Comparison of ENCODE assay signal across 9 mouse cellular contexts in genomic region chr5:64739311-64740261, GRCm38 (mm10).
DNase-seq lines count a peak whose midpoint lies in the region; ATAC-seq and TF ChIP-seq lines count a peak whose summit lies in the region.
"Had no signal": no experiment of that assay in that cellular context is flagged by ENCODE, and none has a peak within 500 bp of the region (broad histone marks: within the 10 kb centered on the region; RNA-seq: fewer than 3 reads in every experiment).

No protein-coding gene starts in this region.

- no peak overlapping the region for H3K27ac ChIP-seq in neural tube, embryonic 15.5 days (replicated peaks)
- no peak overlapping the region for H3K27ac ChIP-seq in hindbrain, embryonic 14.5 days
- no peak overlapping the region for H3K27ac ChIP-seq in cerebellum, adult 2 months (ENCODE audit: insufficient read depth, low read length)

- peak; percentile 65 for DNase-seq in neural tube, embryonic 10.5 days (ENCODE audit: extremely low spot score, low spot score)
- DNase-seq in hindbrain, embryonic 14.5 days (ENCODE audit: low spot score) = no peak
- DNase-seq in lung, postnatal 10 days = peak; percentile 48
- DNase-seq in ovary, postnatal 36 days (ENCODE audit: low spot score) = no peak
- no peak for DNase-seq in cerebellum, adult 2 months
- no peak for DNase-seq in thymus, postnatal 25 days

- H3K4me3 ChIP-seq in neural tube, embryonic 15.5 days (replicated peaks) = no peak overlapping the region
- no peak overlapping the region for H3K4me3 ChIP-seq in hindbrain, embryonic 14.5 days (replicated peaks; ENCODE audit: low read length)
- no peak overlapping the region for H3K4me3 ChIP-seq in cerebellum, adult 2 months (replicated peaks; ENCODE audit: insufficient read depth, low read depth, low read length)

- no peak for TF ChIP-seq POLR2A in cerebellum, adult 2 months (IDR thresholded peaks at IDR 0.05; ENCODE audit: borderline replicate concordance, insufficient read depth, low read length)

- H3K9me3 ChIP-seq in neural tube, embryonic 15.5 days (replicated peaks) = no peaks in the 10 kb centered on the region
- no peaks in the 10 kb centered on the region for H3K9me3 ChIP-seq in hindbrain, embryonic 14.5 days (ENCODE audit: control insufficient read depth, low read length)

- no peak for TF ChIP-seq CTCF in cerebellum, adult 2 months (IDR thresholded peaks at IDR 0.05; ENCODE audit: borderline replicate concordance, insufficient read depth, low read depth, low read length)

- H3K4me1 ChIP-seq in neural tube, embryonic 15.5 days = peaks cover 23% of the 10 kb centered on the region
- 0 out of 2 replicates have a peak, but pooled peaks cover 5% of the 10 kb centered on the region for H3K4me1 ChIP-seq in hindbrain, embryonic 14.5 days (replicated peaks; ENCODE audit: control insufficient read depth, insufficient read depth, low read length)
- H3K4me1 ChIP-seq in cerebellum, adult 2 months (ENCODE audit: control insufficient read depth, insufficient read depth, low read length) = no peaks in the 10 kb centered on the region

- no peak for ATAC-seq in neural tube, embryonic 15.5 days (ENCODE audit: low FRiP score)
- ATAC-seq in hindbrain, embryonic 14.5 days (ENCODE audit: low FRiP score) = peak; percentile 51
- ATAC-seq in frontal cortex, adult (ENCODE audit: low TSS enrichment) = no peak
- ATAC-seq: Patski had no signal

- no peak overlapping the region for H3K9ac ChIP-seq in neural tube, embryonic 15.5 days (replicated peaks)
- no peak overlapping the region for H3K9ac ChIP-seq in hindbrain, embryonic 14.5 days

- 16% methylated on average over 15 of the region's 15 CpGs for WGBS in neural tube, embryonic 15.5 days
- 11% methylated on average over 15 of the region's 15 CpGs for WGBS in hindbrain, embryonic 14.5 days
- 55% methylated on average over 15 of the region's 15 CpGs for WGBS in cerebellum, adult 2 months

- H3K27me3 ChIP-seq in neural tube, embryonic 15.5 days (replicated peaks) = no peaks in the 10 kb centered on the region
- no peaks in the 10 kb centered on the region for H3K27me3 ChIP-seq in hindbrain, embryonic 14.5 days (ENCODE audit: control insufficient read depth, insufficient read depth, low read length)
- H3K27me3 ChIP-seq in cerebellum, adult 2 months (ENCODE audit: control insufficient read depth, insufficient read depth, low read length) = no peaks in the 10 kb centered on the region
- H3K27me3 ChIP-seq: Patski had no signal

- H3K4me2 ChIP-seq in neural tube, embryonic 15.5 days = no peak overlapping the region
- no peak overlapping the region for H3K4me2 ChIP-seq in hindbrain, embryonic 14.5 days (replicated peaks)

- no peaks in the 10 kb centered on the region for H3K36me3 ChIP-seq in neural tube, embryonic 15.5 days
- no peaks in the 10 kb centered on the region for H3K36me3 ChIP-seq in hindbrain, embryonic 14.5 days (replicated peaks; ENCODE audit: control insufficient read depth, insufficient read depth)

Comparison
In these comparisons a context has a peak if more than half of its experiments do, and no peak if none do; other contexts are left out.
1. DNase-seq: peak in neural tube, embryonic 10.5 days (single experiment) and lung, postnatal 10 days (single experiment); none in hindbrain, embryonic 14.5 days (single experiment), ovary, postnatal 36 days (single experiment), cerebellum, adult 2 months (0 of 2) and thymus, postnatal 25 days (single experiment).